Mouse (Mus musculus): ENCODE results near the gene Xpo5. TPM values are rescaled to one million over a fixed set of nuclear protein-coding genes. Genes with fewer than 3 reads are reported as not detected.
A peak's percentile ranks its signal among the peaks of the same experiment; 100 is the strongest.

Xpo5 gene
- total and polyA plus RNA-seq, 2 experiments from 2014 or later, result 23.8 to 54.5 TPM

- ATAC-seq (no peak), DNase-seq (ENCODE audit: low spot score) (no peak)
- Histone ChIP-seq H3K4me3 (ENCODE audit: low read length) (no peak overlapping the region), H3K27me3 (ENCODE audit: insufficient read depth, low read length) (no peaks in the 10 kb centered on the region), H3K4me1 (ENCODE audit: insufficient read depth, low read length) (no peaks in the 10 kb centered on the region), H3K9me3 (ENCODE audit: low read length) (no peaks in the 10 kb centered on the region), H3K27ac (no peak overlapping the region), H3K9ac (replicated peaks; ENCODE audit: low read length) (no peak overlapping the region), H3K4me2 (ENCODE audit: low read depth, low read length) (no peak overlapping the region), H3K36me3 (ENCODE audit: insufficient read depth, low read length) (peaks cover 73% of the 10 kb centered on the region)
- peak; percentile 47 for TF ChIP-seq CTCF (IDR thresholded peaks at IDR 0.05; ENCODE audit: low read depth)
- WGBS, result 85% methylated on average over 4 of the region's 4 CpGs
Observed at GRCm38 (mm10) chr17:46182273-46182672, 20.3 kb upstream of the Xpo5 start.

- 82% methylated on average over 2 of the region's 2 CpGs for WGBS
- no peak for DNase-seq (ENCODE audit: low spot score)
- Histone ChIP-seq H3K9ac (replicated peaks; ENCODE audit: low read length) (no peak overlapping the region), H3K27ac (no peak overlapping the region), H3K9me3 (ENCODE audit: low read length) (no peaks in the 10 kb centered on the region), H3K4me3 (ENCODE audit: low read length) (no peak overlapping the region), H3K36me3 (ENCODE audit: insufficient read depth, low read length) (peaks cover 54% of the 10 kb centered on the region), H3K27me3 (ENCODE audit: insufficient read depth, low read length) (no peaks in the 10 kb centered on the region), H3K4me1 (ENCODE audit: insufficient read depth, low read length) (no peaks in the 10 kb centered on the region), H3K4me2 (ENCODE audit: low read depth, low read length) (no peak overlapping the region)
- no peak for TF ChIP-seq CTCF (IDR thresholded peaks at IDR 0.05; ENCODE audit: low read depth)
- no peak for ATAC-seq
Observed at GRCm38 (mm10) chr17:46188829-46189228, 13.8 kb upstream of the Xpo5 start.

GRCm38 (mm10) chr17:46201151-46201550 lies 1.4 kb upstream of the Xpo5 start:
- no peak for TF ChIP-seq CTCF (IDR thresholded peaks at IDR 0.05; ENCODE audit: low read depth)
- H3K9ac ChIP-seq (replicated peaks; ENCODE audit: low read length), result no peak overlapping the region; the same call in 1 of the 2 replicates
- H3K27ac ChIP-seq, result no peak overlapping the region
- no peak for DNase-seq (ENCODE audit: low spot score)
- H3K27me3 ChIP-seq (ENCODE audit: insufficient read depth, low read length), result no peaks in the 10 kb centered on the region
- H3K4me1 ChIP-seq (ENCODE audit: insufficient read depth, low read length), result peaks cover 15% of the 10 kb centered on the region
- H3K4me3 ChIP-seq (ENCODE audit: low read length), result peak overlapping the region; percentile 97; the same call in 1 of the 2 replicates
- WGBS, result 53% methylated on average over 6 of the region's 6 CpGs
- H3K4me2 ChIP-seq (ENCODE audit: low read depth, low read length), result peak overlapping the region; percentile 89
- H3K36me3 ChIP-seq (ENCODE audit: insufficient read depth, low read length), result peaks cover 16% of the 10 kb centered on the region
- no peaks in the 10 kb centered on the region for H3K9me3 ChIP-seq (ENCODE audit: low read length)
- ATAC-seq, result no peak

- peak; percentile 28 for DNase-seq (ENCODE audit: low spot score)
- Histone ChIP-seq H3K4me1 (ENCODE audit: insufficient read depth, low read length) (peaks cover 15% of the 10 kb centered on the region), H3K4me3 (ENCODE audit: low read length) (peak overlapping the region; percentile 97), H3K4me2 (ENCODE audit: low read depth, low read length) (peak overlapping the region; percentile 89), H3K9ac (replicated peaks; ENCODE audit: low read length) (peak overlapping the region; percentile 82), H3K9me3 (ENCODE audit: low read length) (no peaks in the 10 kb centered on the region), H3K27ac (peak overlapping the region; percentile 84), H3K36me3 (ENCODE audit: insufficient read depth, low read length) (peaks cover 25% of the 10 kb centered on the region), H3K27me3 (ENCODE audit: insufficient read depth, low read length) (no peaks in the 10 kb centered on the region)
- no peak for TF ChIP-seq CTCF (IDR thresholded peaks at IDR 0.05; ENCODE audit: low read depth)
- peak; percentile 54 for ATAC-seq
- WGBS, result under 1% methylated on average over 20 of the region's 20 CpGs
Observed at GRCm38 (mm10) chr17:46203078-46203477, 496 bp downstream of the Xpo5 start.

GRCm38 (mm10) chr17:46206676-46207075 lies 4.1 kb downstream of the Xpo5 start:
- DNase-seq (ENCODE audit: low spot score), result no peak
- Histone ChIP-seq H3K36me3 (ENCODE audit: insufficient read depth, low read length) (peaks cover 49% of the 10 kb centered on the region), H3K9me3 (ENCODE audit: low read length) (no peaks in the 10 kb centered on the region), H3K27ac (no peak overlapping the region), H3K4me1 (ENCODE audit: insufficient read depth, low read length) (peaks cover 8% of the 10 kb centered on the region), H3K27me3 (ENCODE audit: insufficient read depth, low read length) (no peaks in the 10 kb centered on the region), H3K4me3 (ENCODE audit: low read length) (no peak overlapping the region), H3K4me2 (ENCODE audit: low read depth, low read length) (no peak overlapping the region), H3K9ac (replicated peaks; ENCODE audit: low read length) (no peak overlapping the region)
- no peak for TF ChIP-seq CTCF (IDR thresholded peaks at IDR 0.05; ENCODE audit: low read depth)
- ATAC-seq, result no peak

GRCm38 (mm10) chr17:46210550-46210949 lies 8.0 kb downstream of the Xpo5 start:
- Histone ChIP-seq H3K4me2 (ENCODE audit: low read depth, low read length) (no peak overlapping the region), H3K4me1 (ENCODE audit: insufficient read depth, low read length) (no peaks in the 10 kb centered on the region), H3K9ac (replicated peaks; ENCODE audit: low read length) (no peak overlapping the region), H3K9me3 (ENCODE audit: low read length) (no peaks in the 10 kb centered on the region), H3K27me3 (ENCODE audit: insufficient read depth, low read length) (no peaks in the 10 kb centered on the region), H3K36me3 (ENCODE audit: insufficient read depth, low read length) (peaks cover 72% of the 10 kb centered on the region), H3K27ac (no peak overlapping the region), H3K4me3 (ENCODE audit: low read length) (no peak overlapping the region)
- DNase-seq (ENCODE audit: low spot score) (no peak), ATAC-seq (no peak)
- no peak for TF ChIP-seq CTCF (IDR thresholded peaks at IDR 0.05; ENCODE audit: low read depth)
- WGBS, result 92% methylated on average over 3 of the region's 3 CpGs

- Histone ChIP-seq H3K4me1 (ENCODE audit: insufficient read depth, low read length) (no peaks in the 10 kb centered on the region), H3K27me3 (ENCODE audit: insufficient read depth, low read length) (no peaks in the 10 kb centered on the region), H3K9ac (replicated peaks; ENCODE audit: low read length) (no peak overlapping the region), H3K4me3 (ENCODE audit: low read length) (no peak overlapping the region), H3K4me2 (ENCODE audit: low read depth, low read length) (no peak overlapping the region), H3K9me3 (ENCODE audit: low read length) (no peaks in the 10 kb centered on the region), H3K27ac (no peak overlapping the region), H3K36me3 (ENCODE audit: insufficient read depth, low read length) (peaks cover 89% of the 10 kb centered on the region)
- TF ChIP-seq CTCF (IDR thresholded peaks at IDR 0.05; ENCODE audit: low read depth), result no peak
- 95% methylated on average over 3 of the region's 3 CpGs for WGBS
- DNase-seq (ENCODE audit: low spot score), result no peak
- no peak for ATAC-seq
Observed at GRCm38 (mm10) chr17:46221601-46222000, 19.0 kb downstream of the Xpo5 start.

Data from hindbrain, postnatal 0 days (tissue).